Mouse (Mus musculus) hindbrain, embryonic 15.5 days (tissue): ENCODE results near the gene Lrrc9. TPM values are rescaled to one million over a fixed set of nuclear protein-coding genes. Genes with fewer than 3 reads are reported as not detected.

ENCODE experiments used
- ATAC-seq: fragments of 200-750 bp; cut with Nextera tagmentation; 2 replicates; pipeline ENCODE4 v1.8.0; 2017; ENCODE audit warnings: low read depth, moderate number of reproducible peaks, moderate TSS enrichment; ENCODE audit not compliant: low FRiP score
- H3K27ac ChIP-seq: fragments of 300-500 bp; sonication (generic); replicated peaks from 2 replicates; pipeline ENCODE4 v1.5.1; 2015; ENCODE audit warnings: mild to moderate bottlenecking, inconsistent platforms
- H3K27me3 ChIP-seq: fragments of 300-500 bp; sonication (generic); 2 replicates; pipeline ENCODE4 v1.6.1; 2015; ENCODE audit warnings: control low read depth, inconsistent platforms
- H3K36me3 ChIP-seq: fragments of 300-500 bp; sonication (generic); 2 replicates; pipeline ENCODE4 v1.6.1; 2015; ENCODE audit warnings: control low read depth, inconsistent platforms
- H3K4me1 ChIP-seq: fragments of 300-500 bp; sonication (generic); replicated peaks from 2 replicates; pipeline ENCODE4 v1.6.1; 2015; ENCODE audit warnings: control low read depth, inconsistent platforms
- H3K4me2 ChIP-seq: fragments of 300-500 bp; sonication (generic); 2 replicates; pipeline ENCODE4 v1.6.1; 2015; ENCODE audit warnings: moderate library complexity, mild to moderate bottlenecking, inconsistent platforms
- H3K4me3 ChIP-seq: fragments of 300-500 bp; sonication (generic); 2 replicates; pipeline ENCODE4 v1.5.1; 2015; ENCODE audit warnings: mild to moderate bottlenecking, inconsistent platforms
- H3K9ac ChIP-seq: fragments of 300-500 bp; sonication (generic); 2 replicates; pipeline ENCODE4 v1.6.1; 2015; ENCODE audit warnings: inconsistent platforms
- H3K9me3 ChIP-seq: fragments of 300-500 bp; sonication (generic); 2 replicates; pipeline ENCODE4 v1.6.1; 2016; ENCODE audit warnings: control low read depth, inconsistent platforms
- WGBS: fragments of 180-500 bp; shearing (Covaris S2); methylation state at CpG from one replicate; pipeline ENCODE4 v1.1.7; 2015; 5-methylcytosine and 5-hydroxymethylcytosine counted together
- polyA plus RNA-seq: library from polyadenylated mRNA; unstranded; fragments of >200 nt; fragmentation: Nextera tagmentation; extraction: Ambion mirVana; gene quantifications from 2 replicates; pipeline ENCODE4 v1.2.1, GENCODE M21; 2015

The Lrrc9 gene
- polyA plus RNA-seq, 1 experiment from 2014 or later: 3.2 TPM

DNA sequence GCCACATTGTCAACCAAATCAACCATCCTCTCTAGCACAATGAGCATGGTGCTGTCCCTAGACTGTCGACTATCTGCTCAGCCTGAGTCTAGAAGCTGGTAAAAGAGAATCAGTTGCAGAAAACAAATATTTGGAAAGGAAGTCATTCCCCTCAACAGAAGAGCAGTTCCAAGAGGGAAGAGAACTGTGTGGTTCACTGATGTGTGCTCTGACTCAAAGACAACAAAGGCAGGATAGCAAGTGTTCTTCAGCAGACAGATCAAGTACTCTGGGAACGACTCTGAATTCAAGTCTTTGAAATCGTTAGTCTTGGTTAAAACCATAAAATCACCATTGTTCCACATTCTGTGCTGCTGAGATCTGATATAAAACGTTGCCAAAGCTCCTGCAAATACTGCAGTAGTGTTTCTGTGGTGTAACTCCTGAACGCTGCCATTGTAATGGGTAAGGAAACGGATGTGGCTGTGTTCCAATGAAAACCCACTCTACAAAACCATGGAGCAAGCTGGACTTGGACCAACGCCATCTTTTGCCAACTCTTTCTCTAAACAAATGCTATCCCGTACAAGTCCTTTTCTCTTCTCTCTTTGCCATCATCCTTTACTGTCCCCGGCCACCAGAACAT is 8.3 kb upstream of the Lrrc9 start:
- Histone ChIP-seq H3K36me3 (no peaks in the 10 kb centered on the region), H3K4me1 (peaks cover 7% of the 10 kb centered on the region), H3K4me2 (no peak overlapping the region), H3K27ac (peak overlapping the region; percentile 56; the same call in 1 of the 2 replicates), H3K9ac (no peak overlapping the region), H3K27me3 (no peaks in the 10 kb centered on the region), H3K4me3 (no peak overlapping the region), H3K9me3 (no peaks in the 10 kb centered on the region)
- WGBS: 47% methylated on average over 9 of the region's 9 CpGs
- ATAC-seq: 0 out of 2 replicates have a peak, but pooled peaks have one; percentile 42

- Histone ChIP-seq H3K4me2 (no peak overlapping the region), H3K36me3 (no peaks in the 10 kb centered on the region), H3K4me3 (no peak overlapping the region), H3K9ac (no peak overlapping the region), H3K4me1 (peaks cover 23% of the 10 kb centered on the region), H3K9me3 (no peaks in the 10 kb centered on the region), H3K27me3 (no peaks in the 10 kb centered on the region), H3K27ac (peak overlapping the region; percentile 14; the same call in 1 of the 2 replicates)
- ATAC-seq: no peak
- WGBS: 48% methylated on average over 10 of the region's 10 CpGs
Observed at GRCm38 (mm10) chr12:72437676-72438341, 3.9 kb upstream of the Lrrc9 start.

- Histone ChIP-seq H3K9me3 (no peaks in the 10 kb centered on the region), H3K9ac (no peak overlapping the region), H3K4me1 (peaks cover 23% of the 10 kb centered on the region), H3K36me3 (no peaks in the 10 kb centered on the region), H3K4me2 (no peak overlapping the region), H3K27me3 (no peaks in the 10 kb centered on the region), H3K4me3 (no peak overlapping the region), H3K27ac (no peak overlapping the region)
- WGBS: 44% methylated on average over 6 of the region's 6 CpGs
- ATAC-seq: no peak
Observed at GRCm38 (mm10) chr12:72438961-72439480, 2.6 kb upstream of the Lrrc9 start.

DNA sequence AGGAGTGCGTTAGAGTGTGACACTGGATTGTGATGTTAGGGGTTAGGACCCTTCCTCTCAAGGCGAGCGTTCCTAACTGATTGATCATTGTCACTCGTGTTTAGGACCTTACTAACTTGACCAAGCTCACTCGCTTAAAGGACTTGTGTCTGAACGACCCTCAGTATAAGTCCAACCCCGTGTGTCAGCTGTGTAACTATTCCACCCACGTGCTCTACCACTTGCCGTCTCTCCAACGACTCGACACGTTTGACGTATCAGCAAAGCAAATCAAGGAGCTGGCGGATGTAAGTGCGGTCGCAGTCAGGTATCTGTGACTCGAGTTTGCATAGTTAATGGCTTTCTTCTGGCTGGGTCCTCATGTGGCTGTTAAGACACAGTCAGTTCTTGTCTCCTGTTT is 12.3 kb downstream of the Lrrc9 start:
- H3K4me1 ChIP-seq: no peaks in the 10 kb centered on the region
- no peaks in the 10 kb centered on the region for H3K36me3 ChIP-seq
- H3K27ac ChIP-seq: no peak overlapping the region
- no peaks in the 10 kb centered on the region for H3K27me3 ChIP-seq
- H3K4me3 ChIP-seq: no peak overlapping the region
- no peak overlapping the region for H3K4me2 ChIP-seq
- WGBS: 76% methylated on average over 17 of the region's 17 CpGs
- no peak overlapping the region for H3K9ac ChIP-seq
- ATAC-seq: no peak
- no peaks in the 10 kb centered on the region for H3K9me3 ChIP-seq

GRCm38 (mm10) chr12:72461191-72461893 is 19.7 kb downstream of the Lrrc9 start:
- Histone ChIP-seq H3K4me3 (no peak overlapping the region), H3K9me3 (no peaks in the 10 kb centered on the region), H3K27ac (no peak overlapping the region), H3K9ac (no peak overlapping the region), H3K4me2 (peak overlapping the region; percentile 33), H3K4me1 (0 out of 2 replicates have a peak, but pooled peaks cover 3% of the 10 kb centered on the region), H3K27me3 (no peaks in the 10 kb centered on the region), H3K36me3 (no peaks in the 10 kb centered on the region)
- 51% methylated on average over 11 of the region's 11 CpGs for WGBS
- no peak; the same call in 1 of the 2 replicates for ATAC-seq

DNA sequence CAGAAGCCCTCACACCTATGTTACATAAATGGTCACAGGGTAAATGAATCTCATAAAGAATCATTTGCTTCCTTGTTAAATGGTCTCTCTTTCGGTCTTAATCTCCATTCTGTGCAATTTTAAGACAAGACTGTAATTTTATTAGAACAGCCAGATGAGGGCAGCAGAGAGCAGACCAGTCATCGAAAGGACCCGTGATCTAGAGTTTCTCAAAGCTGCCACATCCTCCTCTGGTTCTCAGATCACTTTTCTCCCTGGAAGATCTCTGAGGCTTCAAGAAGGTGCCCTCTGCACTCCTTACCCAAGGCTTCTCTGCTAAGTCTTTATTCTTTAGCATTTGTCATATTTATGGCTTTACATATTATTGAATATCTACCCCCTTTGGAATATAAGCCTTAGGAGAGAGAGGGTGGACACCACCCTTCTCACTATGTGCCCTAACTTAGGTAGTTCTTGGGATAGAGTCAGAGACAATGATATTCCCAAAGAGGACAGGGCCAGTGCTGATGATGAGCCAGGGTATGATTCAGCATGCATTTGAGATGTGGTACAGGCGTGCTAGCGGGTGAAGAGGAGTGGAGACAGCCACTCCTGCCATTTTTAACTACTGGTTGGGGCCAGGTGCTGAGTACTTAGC is 20.3 kb downstream of the Lrrc9 start:
- ATAC-seq: no peak
- H3K4me3 ChIP-seq: no peak overlapping the region
- H3K4me2 ChIP-seq: peak overlapping the region; percentile 33

GRCm38 (mm10) chr12:72465826-72466501 is 24.3 kb downstream of the Lrrc9 start:
- Histone ChIP-seq H3K9ac (no peak overlapping the region), H3K4me2 (no peak overlapping the region), H3K36me3 (no peaks in the 10 kb centered on the region), H3K4me1 (0 out of 2 replicates have a peak, but pooled peaks cover 3% of the 10 kb centered on the region), H3K4me3 (no peak overlapping the region), H3K27me3 (no peaks in the 10 kb centered on the region), H3K27ac (no peak overlapping the region), H3K9me3 (no peaks in the 10 kb centered on the region)
- ATAC-seq: no peak
- WGBS: 93% methylated on average over 5 of the region's 5 CpGs

More for the DNA sequence above, 20.3 kb downstream of the Lrrc9 start:
- no peak overlapping the region for H3K9ac ChIP-seq
- H3K9me3 ChIP-seq: no peaks in the 10 kb centered on the region
- H3K36me3 ChIP-seq: no peaks in the 10 kb centered on the region
- no peaks in the 10 kb centered on the region for H3K27me3 ChIP-seq
- no peak overlapping the region for H3K27ac ChIP-seq
- 0 out of 2 replicates have a peak, but pooled peaks cover 3% of the 10 kb centered on the region for H3K4me1 ChIP-seq
- 43% methylated on average over 5 of the region's 5 CpGs for WGBS

GRCm38 (mm10) chr12:72467269-72467668 is 25.6 kb downstream of the Lrrc9 start:
- Histone ChIP-seq H3K9ac (no peak overlapping the region), H3K4me2 (no peak overlapping the region), H3K4me1 (no peaks in the 10 kb centered on the region), H3K36me3 (no peaks in the 10 kb centered on the region), H3K27me3 (no peaks in the 10 kb centered on the region), H3K27ac (no peak overlapping the region), H3K9me3 (no peaks in the 10 kb centered on the region), H3K4me3 (no peak overlapping the region)
- no peak for ATAC-seq
- 95% methylated on average over 1 of the region's 1 CpGs for WGBS

- H3K36me3 ChIP-seq: no peaks in the 10 kb centered on the region
- ATAC-seq: no peak
- H3K9me3 ChIP-seq: no peaks in the 10 kb centered on the region
- H3K27ac ChIP-seq: no peak overlapping the region
- H3K27me3 ChIP-seq: no peaks in the 10 kb centered on the region
- H3K4me3 ChIP-seq: no peak overlapping the region
- no peaks in the 10 kb centered on the region for H3K4me1 ChIP-seq
- no peak overlapping the region for H3K4me2 ChIP-seq
- WGBS: 87% methylated on average over 4 of the region's 4 CpGs
- no peak overlapping the region for H3K9ac ChIP-seq
Observed at GRCm38 (mm10) chr12:72467789-72468188, 26.1 kb downstream of the Lrrc9 start.

GRCm38 (mm10) chr12:72476773-72477450 is 35.2 kb downstream of the Lrrc9 start:
- Histone ChIP-seq H3K4me1 (no peaks in the 10 kb centered on the region), H3K4me3 (no peak overlapping the region), H3K9ac (no peak overlapping the region), H3K4me2 (no peak overlapping the region), H3K36me3 (no peaks in the 10 kb centered on the region), H3K9me3 (no peaks in the 10 kb centered on the region), H3K27ac (no peak overlapping the region), H3K27me3 (no peaks in the 10 kb centered on the region)
- 79% methylated on average over 2 of the region's 2 CpGs for WGBS
- no peak for ATAC-seq

- Histone ChIP-seq H3K27ac (no peak overlapping the region), H3K9ac (no peak overlapping the region), H3K27me3 (no peaks in the 10 kb centered on the region), H3K4me3 (no peak overlapping the region), H3K36me3 (no peaks in the 10 kb centered on the region), H3K4me2 (no peak overlapping the region), H3K9me3 (no peaks in the 10 kb centered on the region), H3K4me1 (no peaks in the 10 kb centered on the region)
- ATAC-seq: no peak
Observed at GRCm38 (mm10) chr12:72482226-72482625, 40.6 kb downstream of the Lrrc9 start.
